19 mouse cellular contexts compared by ENCODE assay signal in the genomic region with DNA sequence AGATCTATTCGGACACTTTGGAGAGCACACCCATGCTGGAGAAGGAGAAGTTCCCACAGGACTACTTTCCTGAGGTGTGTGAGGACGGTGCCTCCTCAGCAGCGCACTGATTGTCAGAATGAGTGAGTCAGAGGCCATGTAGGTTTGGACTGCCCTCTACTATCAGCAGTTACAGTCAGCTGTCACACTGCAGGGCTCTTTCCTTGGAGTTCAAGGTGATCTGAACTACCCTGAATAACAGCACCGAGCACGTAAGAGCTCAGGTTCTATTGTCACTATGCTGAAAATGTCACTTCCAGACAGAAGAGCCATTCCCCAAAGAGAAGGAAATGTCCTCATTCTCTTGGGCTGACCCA.
DNase-seq lines count a peak whose midpoint lies in the region; ATAC-seq and TF ChIP-seq lines count a peak whose summit lies in the region.
"Had no signal": no experiment of that assay in that cellular context is flagged by ENCODE, and none has a peak within 500 bp of the region (broad histone marks: within the 10 kb centered on the region; RNA-seq: fewer than 3 reads in every experiment).

No protein-coding gene starts in this region.

- no peaks in the 10 kb centered on the region for H3K79me2 ChIP-seq in myocyte (ENCODE audit: control insufficient read depth, insufficient read depth)

- H3ac ChIP-seq in myocyte (ENCODE audit: control insufficient read depth, insufficient read length): no peak overlapping the region

- ATAC-seq in heart, embryonic 12.5 days (ENCODE audit: insufficient number of reproducible peaks, low FRiP score): peak; percentile 38; the same call in 1 of the 2 replicates
- peak; percentile 54; the same call in 1 of the 2 replicates for ATAC-seq in kidney, embryonic 15.5 days (replicated peaks; ENCODE audit: low FRiP score)
- ATAC-seq: inflammation-experienced regulatory T-cells, adult 6 months; liver, embryonic 12.5 days had no signal

- no peak for TF ChIP-seq CTCF in embryonic fibroblast, embryonic 13.5 days (IDR thresholded peaks at IDR 0.05; ENCODE audit: borderline replicate concordance, insufficient read depth, low read length)

- H3K9ac ChIP-seq in heart, embryonic 12.5 days: no peak overlapping the region
- no peak overlapping the region for H3K9ac ChIP-seq in kidney, embryonic 15.5 days
- H3K9ac ChIP-seq: hindbrain, embryonic 13.5 days; liver, embryonic 12.5 days had no signal

- H3K27me3 ChIP-seq in heart, embryonic 12.5 days (replicated peaks): no peaks in the 10 kb centered on the region
- H3K27me3 ChIP-seq in kidney, embryonic 15.5 days: no peaks in the 10 kb centered on the region
- H3K27me3 ChIP-seq in myocyte (ENCODE audit: control insufficient read depth, insufficient read depth, insufficient read length): no peaks in the 10 kb centered on the region
- H3K27me3 ChIP-seq: liver, embryonic 12.5 days had no signal

- peaks cover 49% of the 10 kb centered on the region for H3K36me3 ChIP-seq in heart, embryonic 12.5 days
- H3K36me3 ChIP-seq in kidney, embryonic 15.5 days: peaks cover 12% of the 10 kb centered on the region
- H3K36me3 ChIP-seq in myocyte (ENCODE audit: control insufficient read depth, insufficient read depth): peaks cover 5% of the 10 kb centered on the region
- H3K36me3 ChIP-seq: liver, embryonic 12.5 days had no signal

- intact Hi-C loops in heart, postnatal 36 days (cut with DNase I): no loop called here

- H3K4me2 ChIP-seq in heart, embryonic 12.5 days: no peak overlapping the region
- no peak overlapping the region for H3K4me2 ChIP-seq in kidney, embryonic 15.5 days
- peak overlapping the region; percentile 64 for H3K4me2 ChIP-seq in myocyte (ENCODE audit: low read depth)
- H3K4me2 ChIP-seq: hindbrain, embryonic 13.5 days; liver, embryonic 12.5 days had no signal

- H3K9me3 ChIP-seq in heart, embryonic 12.5 days (replicated peaks): no peaks in the 10 kb centered on the region
- no peaks in the 10 kb centered on the region for H3K9me3 ChIP-seq in kidney, embryonic 15.5 days (replicated peaks)
- H3K9me3 ChIP-seq: embryonic facial prominence, embryonic 10.5 days; forebrain, embryonic 10.5 days; hindbrain, embryonic 13.5 days; liver, embryonic 12.5 days; midbrain, embryonic 10.5 days had no signal

- peak overlapping the region; percentile 55 for H3K27ac ChIP-seq in heart, embryonic 12.5 days (ENCODE audit: poor library complexity, severe bottlenecking)
- H3K27ac ChIP-seq in kidney, embryonic 15.5 days: no peak overlapping the region
- peak overlapping the region; percentile 13; the same call in 1 of the 2 replicates for H3K27ac ChIP-seq in embryonic fibroblast, embryonic 13.5 days (ENCODE audit: insufficient read depth, low read length)
- H3K27ac ChIP-seq: embryonic facial prominence, embryonic 10.5 days; forebrain, embryonic 10.5 days; hindbrain, embryonic 13.5 days; left cerebral cortex, adult 2 months; liver, embryonic 12.5 days; midbrain, embryonic 10.5 days had no signal

- DNase-seq in heart, postnatal 36 days: no peak
- DNase-seq in kidney, postnatal 4 days: no peak
- DNase-seq in cerebellum, adult 9-10 months: no peak
- DNase-seq: cerebellum, adult 11 months; cerebellum, postnatal 10 days; gastrocnemius, postnatal 36 days; layer of hippocampus, adult 9-11 months; left cerebral cortex, postnatal 4 days had no signal

- H3K4me3 ChIP-seq in heart, embryonic 12.5 days: no peak overlapping the region
- H3K4me3 ChIP-seq in kidney, embryonic 15.5 days (replicated peaks): no peak overlapping the region
- no peak overlapping the region for H3K4me3 ChIP-seq in embryonic fibroblast, embryonic 13.5 days (ENCODE audit: insufficient read depth, low read length)
- no peak overlapping the region for H3K4me3 ChIP-seq in myocyte
- H3K4me3 ChIP-seq: embryonic facial prominence, embryonic 10.5 days; forebrain, embryonic 10.5 days; hindbrain, embryonic 13.5 days; left cerebral cortex, adult 2 months; liver, embryonic 12.5 days; midbrain, embryonic 10.5 days had no signal

- no peak for TF ChIP-seq POLR2A in embryonic fibroblast, embryonic 13.5 days (IDR thresholded peaks at IDR 0.05; ENCODE audit: low read depth, low read length)
- no peak for TF ChIP-seq POLR2A in myocyte (IDR thresholded peaks at IDR 0.05; ENCODE audit: insufficient read length, low read depth)

- peaks cover 19% of the 10 kb centered on the region for H3K4me1 ChIP-seq in heart, embryonic 12.5 days (replicated peaks)
- peaks cover 14% of the 10 kb centered on the region for H3K4me1 ChIP-seq in kidney, embryonic 15.5 days
- H3K4me1 ChIP-seq in embryonic fibroblast, embryonic 13.5 days (ENCODE audit: control insufficient read depth, insufficient read depth, low read length): peaks cover 23% of the 10 kb centered on the region
- H3K4me1 ChIP-seq: liver, embryonic 12.5 days; midbrain, embryonic 10.5 days had no signal

- 71% methylated on average over 5 of the region's 5 CpGs for WGBS in heart, embryonic 12.5 days
- WGBS in kidney, embryonic 15.5 days: 72% methylated on average over 5 of the region's 5 CpGs

TF ChIP-seq in myocyte, 11 proteins besides CTCF, POLR2A, EP300 and RAD21:
- no peak for TF ChIP-seq POLR2AphosphoS2 (IDR thresholded peaks at IDR 0.05; ENCODE audit: insufficient read length, low read depth)
- TF ChIP-seq CEBPB (IDR thresholded peaks at IDR 0.05; ENCODE audit: insufficient read depth, poor library complexity, severe bottlenecking): no peak
- TF ChIP-seq TCF12 (IDR thresholded peaks at IDR 0.05; ENCODE audit: insufficient read depth, poor library complexity, severe bottlenecking): no peak
- peak in 1 of 3 experiments; percentile 15 for TF ChIP-seq MYOD1 (IDR thresholded peaks at IDR 0.05; ENCODE audit: control insufficient read depth in 1 of 3, insufficient read length in 2 of 3, low read depth in 2 of 3)
